Comparison of ENCODE assay signal across 9 mouse cellular contexts in the genomic region with DNA sequence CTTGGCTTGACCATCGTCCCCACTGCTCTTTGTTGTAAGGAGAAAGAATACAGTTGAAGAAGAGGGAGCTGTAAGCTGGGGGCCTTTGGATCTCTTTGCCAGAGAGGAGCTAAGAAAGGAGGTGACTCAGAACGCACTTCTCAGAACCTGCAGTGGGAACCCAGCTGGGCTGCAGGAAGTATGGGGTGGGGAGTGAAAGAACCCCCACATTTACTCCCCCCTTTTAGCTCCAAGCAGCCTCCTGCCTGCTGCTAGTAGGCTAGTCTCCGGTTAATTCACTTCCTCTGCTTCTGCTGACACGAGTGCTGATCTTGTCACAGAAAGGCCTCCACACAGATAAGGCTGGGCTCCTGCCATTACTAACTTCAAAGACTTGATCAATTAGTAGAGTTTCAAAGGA. TPM values are rescaled to one million over a fixed set of nuclear protein-coding genes. Genes with fewer than 3 reads are reported as not detected.
DNase-seq lines count a peak whose midpoint lies in the region; ATAC-seq and TF ChIP-seq lines count a peak whose summit lies in the region.
"Had no signal": no experiment of that assay in that cellular context is flagged by ENCODE, and none has a peak within 500 bp of the region (broad histone marks: within the 10 kb centered on the region; RNA-seq: fewer than 3 reads in every experiment).

No protein-coding gene starts in this region.

- no peak overlapping the region for H3K4me3 ChIP-seq in lung, embryonic 14.5 days (ENCODE audit: low read depth, low read length)
- H3K4me3 ChIP-seq in hindbrain, embryonic 14.5 days (replicated peaks; ENCODE audit: low read length) = no peak overlapping the region
- H3K4me3 ChIP-seq in neural tube, embryonic 13.5 days = no peak overlapping the region
- H3K4me3 ChIP-seq: myocyte had no signal

- ATAC-seq in lung, embryonic 14.5 days (ENCODE audit: insufficient read depth) = no peak
- ATAC-seq in common myeloid progenitor, adult 5-6 weeks (replicated peaks; ENCODE audit: low read depth, poor library complexity, severe bottlenecking) = peak; percentile 16
- ATAC-seq in hindbrain, embryonic 14.5 days (ENCODE audit: low FRiP score) = no peak
- ATAC-seq in neural tube, embryonic 13.5 days (ENCODE audit: low read depth) = no peak
- ATAC-seq in monocyte, adult 5-6 weeks (replicated peaks; ENCODE audit: insufficient number of reproducible peaks, low FRiP score, low TSS enrichment, poor library complexity, severe bottlenecking) = no peak

- H3K9me3 ChIP-seq in lung, embryonic 14.5 days (ENCODE audit: low read depth, low read length) = no peaks in the 10 kb centered on the region
- H3K9me3 ChIP-seq in hindbrain, embryonic 14.5 days (ENCODE audit: control insufficient read depth, low read length) = no peaks in the 10 kb centered on the region
- H3K9me3 ChIP-seq in neural tube, embryonic 13.5 days = no peaks in the 10 kb centered on the region

- no peak overlapping the region for H3K4me2 ChIP-seq in lung, embryonic 14.5 days
- no peak overlapping the region for H3K4me2 ChIP-seq in hindbrain, embryonic 14.5 days (replicated peaks)
- H3K4me2 ChIP-seq in neural tube, embryonic 13.5 days = no peak overlapping the region

- DNase-seq in lung, embryonic 14.5 days = no peak
- no peak for DNase-seq in lung, postnatal 36 days
- no peak for DNase-seq in hindbrain, embryonic 14.5 days (ENCODE audit: low spot score)
- DNase-seq in Muller cell, postnatal 12 days (ENCODE audit: inconsistent ontology term) = no peak
- no peak for DNase-seq in ovary, postnatal 10 days (ENCODE audit: low spot score)

- 10% methylated on average over 4 of the region's 4 CpGs for WGBS in lung, embryonic 14.5 days
- 7% methylated on average over 4 of the region's 4 CpGs for WGBS in hindbrain, embryonic 14.5 days
- WGBS in neural tube, embryonic 13.5 days = 9% methylated on average over 4 of the region's 4 CpGs

- no peak overlapping the region for H3K9ac ChIP-seq in lung, embryonic 14.5 days
- no peak overlapping the region for H3K9ac ChIP-seq in hindbrain, embryonic 14.5 days
- H3K9ac ChIP-seq in neural tube, embryonic 13.5 days = no peak overlapping the region

- no peak for TF ChIP-seq CTCF in lung, embryonic 14.5 days (IDR thresholded peaks at IDR 0.05; ENCODE audit: low read depth)

- H3K36me3 ChIP-seq in lung, embryonic 14.5 days (ENCODE audit: insufficient read depth) = no peaks in the 10 kb centered on the region
- no peaks in the 10 kb centered on the region for H3K36me3 ChIP-seq in hindbrain, embryonic 14.5 days (replicated peaks; ENCODE audit: control insufficient read depth, insufficient read depth)
- no peaks in the 10 kb centered on the region for H3K36me3 ChIP-seq in neural tube, embryonic 13.5 days

- no peaks in the 10 kb centered on the region for H3K27me3 ChIP-seq in lung, embryonic 14.5 days (ENCODE audit: insufficient read depth, low read length)
- H3K27me3 ChIP-seq in hindbrain, embryonic 14.5 days (ENCODE audit: control insufficient read depth, insufficient read depth, low read length) = no peaks in the 10 kb centered on the region
- no peaks in the 10 kb centered on the region for H3K27me3 ChIP-seq in neural tube, embryonic 13.5 days

- H3K27ac ChIP-seq in lung, embryonic 14.5 days (ENCODE audit: low read depth) = peak overlapping the region; percentile 52; the same call in 1 of the 2 replicates
- peak overlapping the region; percentile 66 for H3K27ac ChIP-seq in hindbrain, embryonic 14.5 days
- peak overlapping the region; percentile 77 for H3K27ac ChIP-seq in neural tube, embryonic 13.5 days (replicated peaks)

- peaks cover 39% of the 10 kb centered on the region for H3K4me1 ChIP-seq in lung, embryonic 14.5 days (ENCODE audit: insufficient read depth)
- H3K4me1 ChIP-seq in hindbrain, embryonic 14.5 days (replicated peaks; ENCODE audit: control insufficient read depth, insufficient read depth, low read length) = peaks cover 55% of the 10 kb centered on the region
- peaks cover 59% of the 10 kb centered on the region for H3K4me1 ChIP-seq in neural tube, embryonic 13.5 days (replicated peaks)

RNA-seq across cellular contexts. Expression of gene Ier5, which starts 12.5 kb away (rescaled TPM):
- polyA plus RNA-seq in lung, embryonic 14.5 days (2014; fragmentation: Nextera tagmentation; extraction: Ambion mirVana) = 14.6 and 15.1 TPM in 2 replicates
- 10.0 and 14.7 TPM in 2 replicates for total RNA-seq in common myeloid progenitor, adult 5-6 weeks (2017)
- polyA plus RNA-seq in hindbrain, embryonic 14.5 days (2014; fragmentation: Nextera tagmentation; extraction: Ambion mirVana) = 10.5 and 13.0 TPM in 2 replicates
- polyA plus RNA-seq in neural tube, embryonic 13.5 days (2015; fragmentation: Nextera tagmentation; extraction: Ambion mirVana) = 7.5 and 7.9 TPM in 2 replicates
- total RNA-seq in monocyte, adult 5-6 weeks (2017) = 118 to 240 TPM (median 139 TPM) in 3 replicates

RNA-seq across cellular contexts. Expression of gene Mr1, which starts 59.7 kb away (rescaled TPM):
- polyA plus RNA-seq in lung, embryonic 14.5 days (2014; fragmentation: Nextera tagmentation; extraction: Ambion mirVana) = 13.6 and 13.7 TPM in 2 replicates
- 6.9 and 10.6 TPM in 2 replicates for total RNA-seq in common myeloid progenitor, adult 5-6 weeks (2017)
- 2.0 and 2.4 TPM in 2 replicates for polyA plus RNA-seq in hindbrain, embryonic 14.5 days (2014; fragmentation: Nextera tagmentation; extraction: Ambion mirVana)
- polyA plus RNA-seq in neural tube, embryonic 13.5 days (2015; fragmentation: Nextera tagmentation; extraction: Ambion mirVana) = 1.3 TPM in 2 replicates
- 8.6 to 21.8 TPM (median 18.3 TPM) in 3 replicates for total RNA-seq in monocyte, adult 5-6 weeks (2017)
